Mouse (Mus musculus): ENCODE results near the gene Themis2. TPM values are rescaled to one million over a fixed set of nuclear protein-coding genes. Genes with fewer than 3 reads are reported as not detected.

Gene Themis2
- total and polyA plus RNA-seq, 2 experiments from 2014 or later, result 0.50 to 1.00 TPM

- Histone ChIP-seq H3K9ac (no peak overlapping the region), H3K4me2 (ENCODE audit: low read depth) (no peak overlapping the region), H3K4me1 (ENCODE audit: insufficient read depth) (no peaks in the 10 kb centered on the region), H3K27ac (ENCODE audit: low read depth, low read length) (no peak overlapping the region), H3K9me3 (ENCODE audit: low read length) (no peaks in the 10 kb centered on the region), H3K4me3 (ENCODE audit: low read depth, low read length) (no peak overlapping the region), H3K36me3 (ENCODE audit: insufficient read depth) (no peaks in the 10 kb centered on the region), H3K27me3 (ENCODE audit: insufficient read depth, low read length) (no peaks in the 10 kb centered on the region; the same call in none of the 2 replicates)
- 69% methylated on average over 6 of the region's 6 CpGs for WGBS
- no peak for DNase-seq
- ATAC-seq, result no peak
- no peak for TF ChIP-seq CTCF (IDR thresholded peaks at IDR 0.05; ENCODE audit: low read depth)
Observed at GRCm38 (mm10) chr4:132752992-132753391, 43.2 kb downstream of the Themis2 start.

- H3K9ac ChIP-seq, result no peak overlapping the region
- no peaks in the 10 kb centered on the region for H3K36me3 ChIP-seq (ENCODE audit: insufficient read depth)
- H3K4me3 ChIP-seq (ENCODE audit: low read depth, low read length), result no peak overlapping the region
- 84% methylated on average over 6 of the region's 6 CpGs for WGBS
- no peak overlapping the region for H3K27ac ChIP-seq (ENCODE audit: low read depth, low read length)
- no peaks in the 10 kb centered on the region for H3K4me1 ChIP-seq (ENCODE audit: insufficient read depth)
- DNase-seq (no peak), ATAC-seq (no peak)
- H3K9me3 ChIP-seq (ENCODE audit: low read length), result no peaks in the 10 kb centered on the region
- no peaks in the 10 kb centered on the region for H3K27me3 ChIP-seq (ENCODE audit: insufficient read depth, low read length)
- TF ChIP-seq CTCF (IDR thresholded peaks at IDR 0.05; ENCODE audit: low read depth), result no peak
- H3K4me2 ChIP-seq (ENCODE audit: low read depth), result no peak overlapping the region
Observed at GRCm38 (mm10) chr4:132749258-132749982, 46.8 kb downstream of the Themis2 start.

GRCm38 (mm10) chr4:132748778-132749177 lies 47.4 kb downstream of the Themis2 start:
- ATAC-seq, result no peak
- Histone ChIP-seq H3K9ac (no peak overlapping the region), H3K4me2 (ENCODE audit: low read depth) (no peak overlapping the region), H3K4me1 (ENCODE audit: insufficient read depth) (0 out of 2 replicates have a peak, but pooled peaks cover 5% of the 10 kb centered on the region), H3K27ac (ENCODE audit: low read depth, low read length) (no peak overlapping the region), H3K27me3 (ENCODE audit: insufficient read depth, low read length) (no peaks in the 10 kb centered on the region), H3K4me3 (ENCODE audit: low read depth, low read length) (no peak overlapping the region), H3K36me3 (ENCODE audit: insufficient read depth) (no peaks in the 10 kb centered on the region), H3K9me3 (ENCODE audit: low read length) (no peaks in the 10 kb centered on the region)
- no peak for TF ChIP-seq CTCF (IDR thresholded peaks at IDR 0.05; ENCODE audit: low read depth)
- WGBS, result 94% methylated on average over 4 of the region's 4 CpGs
- DNase-seq, result no peak

- 0 out of 2 replicates have a peak, but pooled peaks cover 8% of the 10 kb centered on the region for H3K4me1 ChIP-seq (ENCODE audit: insufficient read depth)
- no peaks in the 10 kb centered on the region for H3K36me3 ChIP-seq (ENCODE audit: insufficient read depth)
- 82% methylated on average over 9 of the region's 9 CpGs for WGBS
Observed at GRCm38 (mm10) chr4:132747664-132748259, 48.4 kb downstream of the Themis2 start.

GRCm38 (mm10) chr4:132746911-132747517 lies 49.2 kb downstream of the Themis2 start:
- H3K36me3 ChIP-seq (ENCODE audit: insufficient read depth), result no peaks in the 10 kb centered on the region
- ATAC-seq (no peak), DNase-seq (no peak)
- no peak for TF ChIP-seq CTCF (IDR thresholded peaks at IDR 0.05; ENCODE audit: low read depth)
- H3K4me1 ChIP-seq (ENCODE audit: insufficient read depth), result 0 out of 2 replicates have a peak, but pooled peaks cover 8% of the 10 kb centered on the region
- H3K4me2 ChIP-seq (ENCODE audit: low read depth), result no peak overlapping the region
- 90% methylated on average over 9 of the region's 9 CpGs for WGBS
- no peak overlapping the region for H3K27ac ChIP-seq (ENCODE audit: low read depth, low read length)
- H3K9ac ChIP-seq, result no peak overlapping the region
- no peak overlapping the region for H3K4me3 ChIP-seq (ENCODE audit: low read depth, low read length)
- no peaks in the 10 kb centered on the region for H3K27me3 ChIP-seq (ENCODE audit: insufficient read depth, low read length)
- H3K9me3 ChIP-seq (ENCODE audit: low read length), result no peaks in the 10 kb centered on the region

More at GRCm38 (mm10) chr4:132747664-132748259, 48.4 kb downstream of the Themis2 start:
- H3K27me3 ChIP-seq (ENCODE audit: insufficient read depth, low read length), result no peaks in the 10 kb centered on the region
- no peak for ATAC-seq
- H3K4me2 ChIP-seq (ENCODE audit: low read depth), result no peak overlapping the region
- H3K9me3 ChIP-seq (ENCODE audit: low read length), result no peaks in the 10 kb centered on the region
- H3K9ac ChIP-seq, result no peak overlapping the region
- no peak overlapping the region for H3K4me3 ChIP-seq (ENCODE audit: low read depth, low read length)
- DNase-seq, result no peak
- TF ChIP-seq CTCF (IDR thresholded peaks at IDR 0.05; ENCODE audit: low read depth), result no peak
- no peak overlapping the region for H3K27ac ChIP-seq (ENCODE audit: low read depth, low read length)

GRCm38 (mm10) chr4:132743992-132744911 lies 51.9 kb downstream of the Themis2 start:
- Histone ChIP-seq H3K27me3 (ENCODE audit: insufficient read depth, low read length) (no peaks in the 10 kb centered on the region), H3K4me3 (ENCODE audit: low read depth, low read length) (no peak overlapping the region), H3K27ac (ENCODE audit: low read depth, low read length) (peak overlapping the region; percentile 69), H3K4me1 (ENCODE audit: insufficient read depth) (0 out of 2 replicates have a peak, but pooled peaks cover 8% of the 10 kb centered on the region), H3K4me2 (ENCODE audit: low read depth) (no peak overlapping the region), H3K9me3 (ENCODE audit: low read length) (no peaks in the 10 kb centered on the region), H3K9ac (peak overlapping the region; percentile 22; the same call in 1 of the 2 replicates), H3K36me3 (ENCODE audit: insufficient read depth) (no peaks in the 10 kb centered on the region)
- TF ChIP-seq CTCF (IDR thresholded peaks at IDR 0.05; ENCODE audit: low read depth), result no peak
- DNase-seq (peak; percentile 61), ATAC-seq (peak; percentile 87)
- WGBS, result 51% methylated on average over 11 of the region's 11 CpGs
